Mouse (Mus musculus): Measurements from ENCODE around the gene Spata21. TPM values are rescaled to one million over a fixed set of nuclear protein-coding genes. Genes with fewer than 3 reads are reported as not detected.
A peak's percentile ranks its signal among the peaks of the same experiment; 100 is the strongest.

The Spata21 gene
- total and polyA plus RNA-seq, 2 experiments from 2014 or later = 0.25 to 0.27 TPM

DNA sequence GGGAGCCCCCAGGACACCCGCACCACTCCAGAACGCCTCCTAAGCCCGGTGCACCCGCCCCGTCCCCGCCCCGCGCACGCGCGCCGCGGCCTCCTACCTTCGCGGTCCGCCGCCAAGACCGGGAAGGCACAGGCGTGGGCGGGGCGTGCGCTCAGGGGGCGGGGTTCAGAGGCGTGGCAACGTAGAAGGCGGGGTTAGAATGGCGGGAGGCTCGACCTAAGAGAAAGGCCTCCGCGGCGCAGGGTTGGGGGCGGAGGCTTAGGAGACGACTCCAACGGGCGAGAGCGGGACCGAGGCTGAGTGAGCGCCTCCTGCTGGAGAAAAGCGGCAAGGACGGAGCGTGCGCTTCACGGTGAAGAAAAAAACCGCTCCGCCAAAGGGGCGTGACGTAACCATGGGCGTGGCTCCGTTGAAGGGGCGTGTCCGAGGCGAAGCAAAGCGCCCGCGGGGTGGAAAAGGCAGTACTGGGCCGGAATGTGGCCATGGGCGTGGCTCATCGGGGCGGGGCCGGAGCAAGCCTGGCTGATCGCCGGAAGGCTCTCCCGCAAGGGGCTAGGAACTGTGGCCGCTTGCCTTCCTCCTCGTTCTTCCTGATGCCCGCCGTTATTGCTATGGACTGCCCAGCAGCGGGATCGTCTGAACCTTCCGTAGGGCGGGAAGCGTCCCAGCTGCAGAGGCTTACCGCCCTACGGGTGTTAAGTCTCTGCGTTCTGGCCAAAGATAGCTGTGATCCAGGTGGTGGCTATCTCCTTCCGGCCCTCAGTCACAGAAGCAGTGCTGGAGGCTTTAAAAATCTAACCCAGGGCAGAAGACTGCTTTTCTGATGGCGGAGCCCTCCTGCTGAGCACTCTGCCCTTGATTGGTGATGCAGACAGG lies 27.5 kb upstream of the Spata21 start, which contains the start of gene Crocc:
Crocc (minus strand) TSS at position 125 of the 876 bp plus-strand sequence.
- Histone ChIP-seq H3K9me3 (ENCODE audit: low read length) (no peaks in the 10 kb centered on the region), H3K4me1 (ENCODE audit: insufficient read depth, low read length) (no peaks in the 10 kb centered on the region), H3K27me3 (ENCODE audit: insufficient read depth, low read length) (no peaks in the 10 kb centered on the region), H3K9ac (replicated peaks; ENCODE audit: low read length, poor library complexity, severe bottlenecking) (peak within 1 kb of the TSS; percentile 81), H3K4me3 (ENCODE audit: low read depth, low read length) (peak within 1 kb of the TSS; percentile 54), H3K4me2 (ENCODE audit: low read depth, low read length, poor library complexity, severe bottlenecking) (peak within 1 kb of the TSS; percentile 76), H3K36me3 (ENCODE audit: insufficient read depth, low read length) (peaks cover 2% of the 10 kb centered on the region; the same call in 1 of the 2 replicates), H3K27ac (ENCODE audit: low read depth, low read length) (peak within 1 kb of the TSS; percentile 89)
- under 1% methylated on average over 62 of the region's 77 CpGs for WGBS
- ATAC-seq (ENCODE audit: low FRiP score) (peak; percentile 95), DNase-seq (ENCODE audit: low spot score) (peak; percentile 99)
- peak; percentile 98 for TF ChIP-seq CTCF (IDR thresholded peaks at IDR 0.05)

- Histone ChIP-seq H3K27me3 (ENCODE audit: insufficient read depth, low read length) (no peaks in the 10 kb centered on the region), H3K4me3 (ENCODE audit: low read depth, low read length) (no peak overlapping the region), H3K27ac (ENCODE audit: low read depth, low read length) (no peak overlapping the region), H3K36me3 (ENCODE audit: insufficient read depth, low read length) (peaks cover 38% of the 10 kb centered on the region), H3K4me1 (ENCODE audit: insufficient read depth, low read length) (no peaks in the 10 kb centered on the region), H3K9me3 (ENCODE audit: low read length) (no peaks in the 10 kb centered on the region), H3K9ac (replicated peaks; ENCODE audit: low read length, poor library complexity, severe bottlenecking) (no peak overlapping the region), H3K4me2 (ENCODE audit: low read depth, low read length, poor library complexity, severe bottlenecking) (no peak overlapping the region)
- 75% methylated on average over 4 of the region's 4 CpGs for WGBS
- ATAC-seq (ENCODE audit: low FRiP score) (no peak), DNase-seq (ENCODE audit: low spot score) (no peak)
- no peak for TF ChIP-seq CTCF (IDR thresholded peaks at IDR 0.05)
Observed at GRCm38 (mm10) chr4:141064104-141064659, 24.0 kb upstream of the Spata21 start.

DNA sequence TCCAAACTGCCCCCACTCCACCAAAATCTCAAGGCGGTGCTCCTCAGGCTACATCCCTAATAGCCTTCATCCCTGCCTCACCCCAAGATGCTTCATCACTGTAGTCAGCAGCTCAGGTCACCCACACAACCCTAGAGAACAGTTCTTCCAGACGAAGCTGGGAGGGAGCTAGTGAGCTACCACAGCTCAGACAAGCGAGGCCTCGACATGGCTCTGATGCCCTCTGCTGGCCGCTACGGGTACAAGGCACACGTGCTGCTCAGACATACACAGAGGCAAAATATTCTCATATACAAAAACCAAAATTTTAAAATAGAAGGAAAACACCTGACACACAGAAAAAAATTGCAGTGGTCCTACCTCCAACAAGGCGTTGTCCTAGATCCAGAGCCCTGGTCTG lies 23.0 kb upstream of the Spata21 start:
- Histone ChIP-seq H3K27me3 (ENCODE audit: insufficient read depth, low read length) (no peaks in the 10 kb centered on the region), H3K4me1 (ENCODE audit: insufficient read depth, low read length) (no peaks in the 10 kb centered on the region), H3K4me2 (ENCODE audit: low read depth, low read length, poor library complexity, severe bottlenecking) (no peak overlapping the region), H3K27ac (ENCODE audit: low read depth, low read length) (no peak overlapping the region), H3K9me3 (ENCODE audit: low read length) (no peaks in the 10 kb centered on the region), H3K36me3 (ENCODE audit: insufficient read depth, low read length) (peaks cover 46% of the 10 kb centered on the region), H3K9ac (replicated peaks; ENCODE audit: low read length, poor library complexity, severe bottlenecking) (no peak overlapping the region), H3K4me3 (ENCODE audit: low read depth, low read length) (no peak overlapping the region)
- TF ChIP-seq CTCF (IDR thresholded peaks at IDR 0.05) = peak; percentile 99
- ATAC-seq (ENCODE audit: low FRiP score) = peak; percentile 11
- DNase-seq (ENCODE audit: low spot score) = peak; percentile 94
- WGBS = 3% methylated on average over 8 of the region's 8 CpGs

- no peak overlapping the region for H3K27ac ChIP-seq (ENCODE audit: low read depth, low read length)
- H3K4me2 ChIP-seq (ENCODE audit: low read depth, low read length, poor library complexity, severe bottlenecking) = no peak overlapping the region
- peaks cover 61% of the 10 kb centered on the region for H3K36me3 ChIP-seq (ENCODE audit: insufficient read depth, low read length)
- H3K4me1 ChIP-seq (ENCODE audit: insufficient read depth, low read length) = no peaks in the 10 kb centered on the region
- no peaks in the 10 kb centered on the region for H3K27me3 ChIP-seq (ENCODE audit: insufficient read depth, low read length)
- WGBS = 75% methylated on average over 12 of the region's 12 CpGs
- no peak overlapping the region for H3K9ac ChIP-seq (replicated peaks; ENCODE audit: low read length, poor library complexity, severe bottlenecking)
- no peak for TF ChIP-seq CTCF (IDR thresholded peaks at IDR 0.05)
- no peak for ATAC-seq (ENCODE audit: low FRiP score)
- DNase-seq (ENCODE audit: low spot score) = peak; percentile 42
- no peak overlapping the region for H3K4me3 ChIP-seq (ENCODE audit: low read depth, low read length)
- no peaks in the 10 kb centered on the region for H3K9me3 ChIP-seq (ENCODE audit: low read length)
Observed at GRCm38 (mm10) chr4:141066709-141067515, 21.2 kb upstream of the Spata21 start.

DNA sequence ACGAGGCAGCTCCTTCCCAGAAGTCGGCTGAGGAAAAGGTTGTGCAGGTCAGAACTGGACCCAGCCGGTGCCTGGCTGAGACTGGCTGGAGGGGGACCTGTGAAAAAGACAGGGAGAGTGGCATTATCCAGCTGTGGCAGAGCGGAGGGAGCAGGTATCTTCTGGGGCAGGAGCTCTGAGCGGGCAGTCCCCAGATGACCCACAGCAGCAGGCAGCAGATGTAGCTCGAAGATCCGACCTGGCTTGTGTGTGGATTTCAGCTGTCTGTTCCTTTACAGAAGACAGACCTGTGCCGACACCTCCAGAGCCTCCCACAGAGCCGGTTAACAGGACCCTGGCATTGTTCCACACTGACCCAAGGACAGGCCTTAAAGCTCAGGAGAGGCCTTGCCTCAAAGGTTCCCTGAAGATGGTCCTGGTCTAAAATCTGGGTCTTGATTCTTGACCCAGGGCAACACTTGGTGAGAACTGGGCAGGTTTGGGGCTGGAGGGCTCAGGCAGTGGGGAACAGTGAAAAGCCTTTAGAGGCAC lies 20.6 kb upstream of the Spata21 start:
- WGBS = 81% methylated on average over 9 of the region's 9 CpGs
- ATAC-seq (ENCODE audit: low FRiP score) (no peak), DNase-seq (ENCODE audit: low spot score) (no peak)
- Histone ChIP-seq H3K9me3 (ENCODE audit: low read length) (no peaks in the 10 kb centered on the region), H3K4me3 (ENCODE audit: low read depth, low read length) (no peak overlapping the region), H3K27ac (ENCODE audit: low read depth, low read length) (no peak overlapping the region), H3K36me3 (ENCODE audit: insufficient read depth, low read length) (peaks cover 67% of the 10 kb centered on the region), H3K4me2 (ENCODE audit: low read depth, low read length, poor library complexity, severe bottlenecking) (no peak overlapping the region), H3K4me1 (ENCODE audit: insufficient read depth, low read length) (no peaks in the 10 kb centered on the region), H3K27me3 (ENCODE audit: insufficient read depth, low read length) (no peaks in the 10 kb centered on the region), H3K9ac (replicated peaks; ENCODE audit: low read length, poor library complexity, severe bottlenecking) (no peak overlapping the region)
- TF ChIP-seq CTCF (IDR thresholded peaks at IDR 0.05) = no peak
